ENCODE assay signal across 31 mouse cellular contexts in the genomic region with DNA sequence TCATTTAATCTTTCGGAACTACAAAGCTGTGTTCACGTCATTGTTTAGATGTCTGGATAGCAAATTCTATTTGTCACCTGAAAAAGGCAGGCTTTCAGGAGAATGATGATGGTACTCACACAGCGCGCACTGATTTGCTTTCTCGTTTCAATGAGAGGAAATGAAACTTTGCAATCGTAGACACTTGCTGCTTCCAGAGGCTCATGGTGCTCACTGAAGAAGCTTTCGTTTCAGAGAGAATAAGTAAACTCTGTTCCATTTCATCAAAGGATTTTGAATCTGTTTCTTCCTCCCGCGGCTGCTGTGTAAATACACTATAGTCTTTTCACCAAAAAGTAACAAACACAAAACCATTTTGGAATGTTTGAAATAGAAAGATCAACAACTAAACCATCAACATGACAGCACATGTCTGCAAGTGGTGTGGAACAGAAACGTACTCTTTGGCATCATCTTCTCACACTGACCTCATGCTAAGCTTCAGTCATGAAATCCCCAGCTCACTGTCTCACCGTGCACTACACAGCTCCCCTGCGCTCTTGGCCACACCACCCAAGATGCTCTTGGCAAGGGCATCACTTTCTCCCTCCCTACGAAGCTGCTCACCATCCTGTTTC. TPM values are rescaled to one million over a fixed set of nuclear protein-coding genes. Genes with fewer than 3 reads are reported as not detected.
"Had no signal": no experiment of that assay in that cellular context is flagged by ENCODE, and none has a peak within 500 bp of the region (broad histone marks: within the 10 kb centered on the region; RNA-seq: fewer than 3 reads in every experiment).

No protein-coding gene starts in this region.

- ATAC-seq: liver, embryonic 12.5 days; liver, postnatal 0 days; lung, postnatal 0 days; midbrain, embryonic 13.5 days; midbrain, embryonic 15.5 days; midbrain, embryonic 16.5 days had no signal

- H3K36me3 ChIP-seq: limb, embryonic 10.5 days; limb, embryonic 12.5 days; liver, embryonic 12.5 days; liver, embryonic 13.5 days; liver, embryonic 15.5 days; lung, embryonic 15.5 days; midbrain, embryonic 10.5 days; midbrain, embryonic 12.5 days; midbrain, embryonic 13.5 days had no signal

- H3K27me3 ChIP-seq: limb, embryonic 12.5 days; limb, embryonic 13.5 days; limb, embryonic 15.5 days; liver, embryonic 12.5 days; liver, embryonic 13.5 days; liver, embryonic 15.5 days; lung, embryonic 15.5 days; megakaryocyte, embryonic 14.5 days; midbrain, embryonic 12.5 days; midbrain, embryonic 13.5 days; midbrain, embryonic 15.5 days had no signal

- H3K9me3 ChIP-seq: limb, embryonic 10.5 days; limb, embryonic 12.5 days; limb, embryonic 13.5 days; limb, embryonic 15.5 days; liver, embryonic 12.5 days; liver, embryonic 13.5 days; liver, embryonic 15.5 days; lung, embryonic 15.5 days; megakaryocyte, embryonic 14.5 days; midbrain, embryonic 10.5 days; midbrain, embryonic 12.5 days; midbrain, embryonic 13.5 days; midbrain, embryonic 15.5 days had no signal

- H3K4me2 ChIP-seq: limb, embryonic 12.5 days; limb, embryonic 13.5 days; limb, embryonic 15.5 days; liver, embryonic 11.5 days; liver, embryonic 12.5 days; liver, embryonic 13.5 days; liver, embryonic 15.5 days; lung, embryonic 14.5 days; lung, embryonic 15.5 days; midbrain, embryonic 12.5 days; midbrain, embryonic 13.5 days; midbrain, embryonic 15.5 days had no signal

- DNase-seq: left cerebral cortex, postnatal 4 days; liver; liver, embryonic 13.5 days; liver, postnatal 0 days; lung, adult 18-20 months; lung, adult 2 months; lung, embryonic 14.5 days; lung, postnatal 10 days; lung, postnatal 14 days; lung, postnatal 36 days; midbrain, embryonic 14.5 days had no signal

- H3K27ac ChIP-seq: left cerebral cortex, adult 2 months; limb, embryonic 10.5 days; limb, embryonic 12.5 days; limb, embryonic 13.5 days; limb, embryonic 15.5 days; liver, embryonic 12.5 days; liver, embryonic 13.5 days; liver, embryonic 14.5 days; liver, embryonic 15.5 days; lung, embryonic 15.5 days; macrophage; midbrain, embryonic 10.5 days; midbrain, embryonic 12.5 days; midbrain, embryonic 13.5 days; midbrain, embryonic 15.5 days had no signal

- H3K4me3 ChIP-seq: left cerebral cortex, adult 2 months; limb, embryonic 10.5 days; limb, embryonic 12.5 days; limb, embryonic 13.5 days; limb, embryonic 15.5 days; liver, embryonic 12.5 days; liver, embryonic 13.5 days; liver, embryonic 15.5 days; lung, embryonic 15.5 days; megakaryocyte, embryonic 14.5 days; midbrain, embryonic 10.5 days; midbrain, embryonic 12.5 days; midbrain, embryonic 13.5 days; midbrain, embryonic 15.5 days; myocyte had no signal

- H3K4me1 ChIP-seq: limb, embryonic 12.5 days; limb, embryonic 13.5 days; limb, embryonic 15.5 days; liver, embryonic 12.5 days; liver, embryonic 13.5 days; liver, embryonic 15.5 days; lung, embryonic 15.5 days; megakaryocyte, embryonic 14.5 days; midbrain, embryonic 12.5 days; midbrain, embryonic 13.5 days; midbrain, embryonic 15.5 days had no signal

- H3K9ac ChIP-seq: limb, embryonic 12.5 days; limb, embryonic 13.5 days; limb, embryonic 15.5 days; liver, embryonic 12.5 days; liver, embryonic 13.5 days; liver, embryonic 14.5 days; liver, embryonic 15.5 days; liver, postnatal 0 days; lung, embryonic 14.5 days; lung, embryonic 15.5 days; midbrain, embryonic 12.5 days; midbrain, embryonic 13.5 days; midbrain, embryonic 15.5 days had no signal

RNA-seq across cellular contexts. Expression of gene Abca6, which starts 46.4 kb away (rescaled TPM):
- polyA plus RNA-seq: limb, embryonic 11.5 days; myocyte had no signal
